Comparison of ENCODE assay signal across 25 mouse cellular contexts in genomic region chr17:68312286-68312927, GRCm38 (mm10). TPM values are rescaled to one million over a fixed set of nuclear protein-coding genes. Genes with fewer than 3 reads are reported as not detected.
"Had no signal": no experiment of that assay in that cellular context is flagged by ENCODE, and none has a peak within 500 bp of the region (broad histone marks: within the 10 kb centered on the region; RNA-seq: fewer than 3 reads in every experiment).

No protein-coding gene starts in this region.

- H3K4me1 ChIP-seq: limb, embryonic 15.5 days; lung, embryonic 15.5 days; megakaryocyte, embryonic 14.5 days; midbrain, embryonic 10.5 days; midbrain, embryonic 15.5 days; neural tube, embryonic 13.5 days had no signal

- H3K9me3 ChIP-seq: limb, embryonic 15.5 days; lung, embryonic 15.5 days; midbrain, embryonic 10.5 days; midbrain, embryonic 15.5 days; neural tube, embryonic 13.5 days had no signal

- H3K4me3 ChIP-seq: limb, embryonic 15.5 days; lung, embryonic 15.5 days; megakaryocyte, embryonic 14.5 days; midbrain, embryonic 10.5 days; midbrain, embryonic 15.5 days; neural tube, embryonic 13.5 days had no signal

- H3K36me3 ChIP-seq: limb, embryonic 15.5 days; lung, embryonic 15.5 days; midbrain, embryonic 10.5 days; midbrain, embryonic 15.5 days; neural tube, embryonic 13.5 days had no signal

- H3K4me2 ChIP-seq: limb, embryonic 15.5 days; lung, embryonic 15.5 days; midbrain, embryonic 15.5 days; neural tube, embryonic 13.5 days had no signal

- DNase-seq: kidney, adult 18-20 months; kidney, adult 9 months; kidney, postnatal 14 days; kidney, postnatal 4 days; lung, adult 18-20 months; lung, postnatal 10 days; lung, postnatal 36 days; retina, postnatal 1 day; right cerebral cortex, postnatal 25 days; thymus, adult 2 months; thymus, postnatal 14 days; thymus, postnatal 4 days had no signal

- H3K27me3 ChIP-seq: limb, embryonic 15.5 days; lung, embryonic 15.5 days; megakaryocyte, embryonic 14.5 days; midbrain, embryonic 15.5 days; neural tube, embryonic 13.5 days had no signal

- H3K9ac ChIP-seq: limb, embryonic 15.5 days; liver, embryonic 14.5 days; lung, embryonic 15.5 days; midbrain, embryonic 15.5 days; neural tube, embryonic 13.5 days had no signal

- ATAC-seq: inflammation-experienced regulatory T-cells, adult 6 months; midbrain, embryonic 15.5 days had no signal

- H3K27ac ChIP-seq: limb, embryonic 15.5 days; liver, embryonic 14.5 days; lung, embryonic 15.5 days; midbrain, embryonic 10.5 days; midbrain, embryonic 15.5 days; neural tube, embryonic 13.5 days; stomach, postnatal 0 days had no signal

RNA-seq across cellular contexts. Expression of gene L3mbtl4, which starts 38.8 kb away (rescaled TPM):
- total RNA-seq: neutrophil, adult 5-6 weeks had no signal
- polyA plus RNA-seq: limb, embryonic 11.5 days; liver, embryonic 14.5 days; small intestine, adult 2 months; stomach, embryonic 14.5 days; stomach, postnatal 0 days; thymus, adult 2 months had no signal
